Mouse (Mus musculus): ENCODE data around the gene Elovl6.

Elovl6 gene

DNA sequence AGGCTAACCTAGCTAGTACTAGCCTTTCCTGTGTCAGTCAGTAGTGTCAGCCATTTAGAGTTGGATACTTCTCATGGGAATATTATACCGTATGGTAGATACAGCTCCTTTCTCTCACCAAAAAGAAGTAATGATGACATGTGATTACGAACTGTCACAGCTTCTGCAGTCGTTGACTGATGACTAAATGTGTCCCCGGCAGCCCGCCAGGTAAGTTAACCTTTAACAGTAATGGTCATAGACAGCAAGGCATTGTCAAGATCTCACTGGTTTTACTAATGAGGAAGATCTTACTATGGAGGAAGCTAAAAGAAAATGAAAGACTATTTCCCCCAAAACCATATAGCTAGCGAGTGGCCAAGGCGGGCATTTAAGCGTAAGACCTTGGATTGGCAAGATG lies 38.8 kb downstream of the Elovl6 start:
- DNase-seq: no peak

DNA sequence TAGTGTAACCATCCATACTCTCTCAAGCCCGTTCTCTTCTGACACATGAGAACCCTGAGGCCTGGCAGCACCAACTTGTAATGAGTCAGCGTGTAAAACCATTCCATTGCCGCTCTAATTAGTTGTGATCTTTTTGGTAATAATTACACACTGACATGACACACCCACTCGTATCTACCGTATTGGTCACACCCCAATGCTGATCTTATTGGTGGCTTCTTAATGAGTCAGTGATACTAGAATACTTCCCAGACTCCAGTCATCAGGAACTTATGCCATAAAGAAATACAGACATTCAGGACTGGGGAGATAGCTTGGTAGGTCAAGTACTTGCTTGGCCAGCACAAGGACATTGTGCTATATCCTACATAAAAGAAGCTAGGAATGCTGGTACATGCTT lies 39.5 kb downstream of the Elovl6 start:
- DNase-seq: no peak

DNA sequence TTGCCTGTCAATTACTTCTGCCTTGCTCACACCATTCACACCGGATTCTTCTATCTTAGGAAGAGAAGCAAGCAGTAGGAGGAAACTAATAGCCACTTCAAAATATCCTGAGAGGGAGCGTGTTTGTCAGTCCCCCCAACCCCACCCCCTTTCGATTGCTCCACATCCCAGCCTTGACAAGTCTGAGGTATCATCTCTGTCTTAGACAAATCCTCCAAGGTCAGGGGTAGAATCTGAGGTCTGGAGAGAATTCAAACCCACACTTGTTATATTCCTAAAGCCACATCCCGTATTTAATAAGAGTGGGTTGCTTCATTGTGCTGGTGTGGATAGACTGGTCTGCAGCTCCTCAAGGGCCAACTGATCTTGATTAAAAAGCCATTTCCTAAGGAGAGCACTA lies 40.8 kb downstream of the Elovl6 start:
- DNase-seq: no peak

DNA sequence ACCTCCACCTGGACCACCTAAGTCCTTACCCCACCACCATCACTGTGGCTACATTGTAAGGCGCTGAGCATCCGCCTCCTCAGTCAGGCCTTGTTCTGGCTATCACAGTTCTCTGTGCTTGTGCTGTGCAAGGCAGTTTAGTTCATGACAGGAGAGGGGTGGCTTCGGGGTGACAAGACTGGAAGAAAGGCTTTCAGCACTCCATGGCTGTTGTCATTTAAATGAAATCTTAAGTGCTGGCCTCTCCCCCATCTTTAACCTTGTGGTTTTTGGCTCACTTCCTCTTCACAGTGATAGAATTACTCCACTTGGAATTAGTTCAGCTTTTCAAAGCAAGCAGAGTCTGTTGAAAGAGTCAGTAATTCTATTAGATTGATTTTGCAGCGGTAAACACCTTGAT lies 41.5 kb downstream of the Elovl6 start:
- no peak for DNase-seq

DNA sequence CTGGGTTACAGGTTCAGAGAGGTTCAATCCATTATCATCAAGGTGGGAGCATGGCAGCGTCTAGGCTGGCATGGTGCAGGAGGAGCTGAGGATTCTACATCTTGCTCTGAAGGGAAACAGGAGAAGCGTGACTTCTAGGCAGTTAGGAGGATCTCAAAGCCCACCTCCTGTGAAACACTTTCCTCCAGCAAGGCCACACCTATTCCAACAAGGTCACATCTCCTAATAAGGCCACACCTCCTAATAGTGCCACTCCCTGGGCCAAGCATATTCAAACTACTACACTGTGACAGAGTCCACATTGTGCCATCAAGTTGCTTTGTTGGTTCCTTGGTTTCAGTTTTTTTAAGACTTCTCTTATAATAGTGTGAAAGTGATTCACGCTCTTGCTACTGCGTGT lies 42.9 kb downstream of the Elovl6 start:
- DNase-seq: no peak

DNA sequence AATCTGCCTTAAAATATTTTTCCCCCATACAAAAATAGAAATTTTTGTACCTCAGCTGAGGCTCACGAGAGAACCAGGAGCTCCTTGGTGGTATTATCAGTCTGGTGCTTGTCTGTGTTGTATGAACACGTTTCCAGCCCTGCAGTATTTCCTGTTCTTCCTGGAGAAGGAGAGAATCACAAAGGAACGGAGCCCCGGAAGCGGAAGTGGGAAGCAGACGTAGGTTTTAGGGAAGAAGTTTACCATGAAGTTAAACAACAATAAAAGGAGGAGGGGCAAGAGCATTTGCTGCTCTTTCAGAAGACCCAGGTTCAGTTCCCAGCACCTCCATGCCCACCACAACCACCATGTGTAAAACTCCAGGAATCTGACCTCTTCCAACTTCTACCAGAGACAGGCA lies 44.4 kb downstream of the Elovl6 start:
- DNase-seq: no peak

DNA sequence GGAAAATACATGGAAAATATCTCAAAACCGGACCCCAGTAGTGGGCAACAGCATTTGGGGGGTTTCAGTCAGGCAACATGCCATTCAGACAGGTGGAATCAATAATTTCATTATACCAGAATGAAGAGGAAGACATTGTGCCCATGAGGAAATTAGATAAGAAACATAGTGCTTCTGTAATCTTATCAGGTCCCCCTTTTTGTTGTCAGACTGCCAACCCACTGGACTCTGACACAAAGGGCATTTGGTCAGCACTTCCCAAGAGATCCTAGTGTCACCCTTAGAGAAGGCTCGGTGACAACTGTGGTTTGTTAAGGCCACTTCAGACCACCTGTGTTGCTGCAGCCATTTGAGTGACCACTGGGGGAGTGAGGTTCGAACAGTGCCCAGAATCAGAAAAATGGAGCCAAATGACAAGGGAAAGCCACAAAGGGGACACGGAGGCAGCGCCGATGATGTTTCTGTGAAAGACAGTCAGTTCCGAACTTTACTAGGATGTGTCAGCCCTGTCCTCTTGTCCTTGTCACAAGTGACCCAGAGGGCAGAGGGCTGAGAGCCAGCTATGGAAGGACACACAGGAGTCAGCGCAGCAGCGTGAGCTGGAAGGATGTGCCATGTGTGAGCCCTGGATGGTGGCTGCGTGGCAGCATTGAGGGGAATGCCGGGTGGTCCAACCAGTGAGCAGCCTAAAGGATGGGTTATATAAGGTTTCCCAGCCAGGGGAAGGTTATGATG lies 46.8 kb downstream of the Elovl6 start:
- DNase-seq: no peak

DNA sequence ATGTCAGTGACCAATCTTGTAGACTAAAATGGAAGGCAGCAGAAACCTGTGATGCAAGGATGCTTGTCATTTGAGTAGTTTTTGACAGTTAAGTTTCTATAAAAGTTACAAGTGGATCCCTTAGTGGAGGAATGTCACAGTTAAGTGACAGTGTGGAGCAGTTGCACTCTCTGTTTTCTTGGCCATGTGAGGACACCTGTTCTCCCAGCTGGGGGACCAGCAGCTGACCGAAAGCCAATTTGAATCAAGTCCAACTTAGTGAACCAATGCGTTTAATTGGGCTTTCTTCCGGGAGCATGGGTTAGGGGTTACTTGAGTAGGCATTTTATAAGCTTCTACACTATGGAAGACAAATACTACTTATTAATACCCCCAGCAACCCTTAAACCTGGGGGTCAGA lies 48.9 kb downstream of the Elovl6 start:
- DNase-seq: no peak

DNA sequence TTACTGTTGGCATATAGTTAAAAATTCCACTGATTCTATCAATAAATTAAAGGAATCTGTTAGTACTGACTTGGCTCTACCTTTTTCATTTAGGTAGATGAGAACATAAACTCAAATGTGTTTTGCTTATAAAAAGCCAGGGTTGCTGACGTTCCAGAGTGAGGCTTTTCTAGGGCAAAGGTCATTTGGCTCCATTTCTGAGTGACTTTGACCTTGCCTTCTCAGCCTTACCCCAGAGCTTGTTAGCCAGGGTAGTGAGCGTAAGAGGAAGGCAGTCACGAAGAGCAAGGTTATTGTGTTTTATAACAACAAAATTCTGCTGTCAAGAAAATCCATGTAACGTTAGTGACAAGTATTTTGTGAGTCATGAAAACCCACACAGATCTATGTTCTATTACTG lies 50.3 kb downstream of the Elovl6 start:
- DNase-seq: no peak

DNA sequence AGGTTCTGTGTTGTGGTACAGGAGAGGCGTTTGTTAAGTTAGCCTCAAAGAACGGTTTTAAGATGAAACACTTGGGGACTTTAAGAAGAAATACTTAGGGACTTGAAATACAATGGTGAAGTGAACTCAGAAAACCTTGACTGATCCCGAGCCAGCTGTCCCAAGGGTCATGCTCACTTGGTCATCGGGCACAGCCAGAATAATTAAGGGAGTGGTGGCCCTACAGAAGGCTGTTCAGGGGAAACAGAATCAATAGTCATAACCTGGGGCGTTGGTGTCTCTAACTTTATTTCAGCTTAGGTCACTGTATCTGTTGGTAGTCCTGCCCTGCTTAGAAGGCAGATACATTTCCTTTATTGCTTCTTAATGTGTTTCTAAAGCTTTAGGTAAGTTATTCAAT lies 51.1 kb downstream of the Elovl6 start:
- DNase-seq: no peak

DNA sequence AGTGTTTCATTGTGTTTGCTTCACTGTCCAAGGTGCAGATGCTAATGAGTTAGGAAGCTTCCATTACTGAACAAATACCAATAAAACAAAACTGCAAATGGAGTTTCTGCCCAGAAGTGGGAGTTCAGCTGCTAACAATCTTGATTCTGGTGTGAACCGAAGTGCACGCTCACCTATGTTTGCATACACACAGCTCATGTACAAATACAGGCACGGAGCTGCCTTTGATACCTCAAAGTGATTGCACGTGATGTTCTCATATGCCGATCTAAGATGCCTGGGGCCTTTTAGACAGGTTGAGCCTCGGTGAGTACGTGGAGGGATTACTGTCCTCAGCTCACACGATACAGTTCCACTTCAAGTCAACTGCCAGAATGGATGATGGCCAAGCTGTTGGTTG lies 55.8 kb downstream of the Elovl6 start:
- DNase-seq: no peak

DNA sequence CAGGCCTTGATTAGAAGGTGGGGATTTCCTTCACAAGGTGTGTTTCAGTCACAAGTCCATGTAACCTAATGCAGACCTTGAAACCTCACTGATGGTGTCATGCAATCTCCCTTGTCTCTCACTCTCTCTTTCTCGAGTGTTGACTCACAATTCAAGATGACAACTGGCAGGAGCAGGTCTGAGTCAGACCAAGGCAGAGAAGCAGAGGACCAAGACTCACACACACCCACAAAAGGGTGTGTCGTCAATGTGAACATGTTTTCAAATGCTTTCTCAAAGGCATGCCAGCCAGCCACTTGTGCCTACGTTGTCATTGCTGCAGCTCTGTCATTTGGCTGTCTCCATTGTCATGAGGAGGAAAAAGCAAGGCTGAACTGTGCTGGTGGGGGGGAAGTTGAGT lies 56.6 kb downstream of the Elovl6 start:
- DNase-seq: no peak

DNA sequence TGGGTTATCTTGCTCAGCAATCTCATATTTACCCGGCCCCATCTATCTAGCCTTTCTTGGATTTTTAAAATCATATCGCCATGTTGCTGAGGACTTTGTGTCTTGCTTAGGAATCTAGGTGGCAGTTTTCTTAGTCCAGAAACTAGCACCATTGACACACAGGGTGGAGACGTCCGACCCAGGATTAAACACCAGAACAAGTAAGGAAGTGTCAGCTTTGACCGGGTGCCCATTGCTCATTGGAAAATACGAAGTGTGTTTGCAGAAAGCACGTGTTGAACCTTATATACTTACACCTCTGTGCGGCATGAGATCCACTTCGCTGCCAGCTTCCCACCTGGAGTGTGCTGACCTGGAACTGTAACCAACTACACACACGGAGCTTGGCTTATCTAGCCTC lies 57.5 kb downstream of the Elovl6 start:
- DNase-seq: no peak

DNA sequence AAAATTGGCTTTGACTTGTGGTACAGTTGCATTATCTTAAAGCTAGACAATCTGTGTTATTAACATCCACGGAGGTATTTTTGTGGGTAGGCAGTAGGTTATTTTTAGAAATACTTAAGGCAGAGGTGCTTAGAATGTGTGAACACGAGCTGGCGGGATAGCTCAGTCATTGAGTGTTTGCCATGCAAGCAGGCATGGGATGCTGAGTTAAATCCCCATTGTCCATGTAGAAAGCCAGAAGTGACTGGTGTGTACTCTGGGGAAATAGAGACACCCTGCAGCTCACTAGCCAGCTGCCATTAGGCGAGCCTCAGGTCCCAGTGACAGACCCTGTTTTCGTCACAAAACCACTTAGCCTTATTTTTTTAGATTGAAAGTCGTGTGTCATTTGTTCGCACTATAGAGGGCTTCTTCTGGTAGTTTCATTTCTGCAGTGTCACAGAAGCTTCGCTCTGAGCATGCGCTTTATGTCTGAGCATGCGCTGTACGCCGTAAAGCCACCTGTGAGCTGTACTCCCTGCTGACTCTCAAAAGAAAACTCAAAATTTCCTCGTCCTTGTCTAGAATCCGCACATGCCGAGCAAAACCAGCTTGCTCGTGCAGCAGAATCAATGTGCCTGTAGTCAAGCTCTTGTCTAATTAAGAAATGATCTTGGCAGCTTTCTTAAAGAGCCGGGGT lies 58.5 kb downstream of the Elovl6 start:
- peak; percentile 68 to 79 for DNase-seq

DNA sequence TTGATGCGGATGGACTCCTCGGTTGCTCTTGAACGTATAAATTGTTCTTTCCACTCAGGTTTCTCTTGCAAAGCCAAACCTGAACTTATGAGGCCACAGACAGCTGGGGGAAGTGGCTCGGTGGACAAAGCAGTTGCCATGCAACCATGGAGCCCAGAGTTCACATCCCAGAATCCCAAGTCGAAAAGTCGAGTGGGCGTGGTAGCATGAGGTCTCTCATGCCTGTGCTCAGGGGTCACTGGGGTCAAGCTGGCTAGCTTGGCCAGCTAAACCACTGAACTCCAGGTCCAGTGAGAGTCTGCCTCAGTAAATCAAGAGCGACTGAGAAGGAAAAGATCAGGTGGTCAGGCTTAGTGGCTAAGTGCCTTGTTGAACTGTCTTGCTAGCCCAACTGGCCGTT lies 59.1 kb downstream of the Elovl6 start:
- no peak for DNase-seq

DNA sequence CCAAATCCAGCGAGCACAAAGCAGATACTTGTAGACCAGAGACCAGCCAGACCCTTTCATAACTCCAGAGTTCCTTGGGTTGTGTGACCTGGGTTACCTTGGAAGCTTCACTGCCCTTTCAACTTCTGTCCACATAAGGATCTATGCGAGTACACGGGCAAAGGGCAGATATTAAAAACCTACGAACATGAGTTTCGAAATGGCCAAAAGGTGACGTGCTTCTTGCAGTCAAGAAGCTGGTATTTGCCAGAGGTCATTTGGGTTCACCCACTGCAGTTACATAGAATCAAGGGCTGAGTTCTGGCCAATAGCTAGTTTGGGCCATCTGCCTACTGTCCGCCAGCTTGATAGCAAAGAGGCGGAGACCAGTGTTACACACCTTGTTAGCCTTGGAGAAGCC lies 59.6 kb downstream of the Elovl6 start:
- no peak for DNase-seq

DNA sequence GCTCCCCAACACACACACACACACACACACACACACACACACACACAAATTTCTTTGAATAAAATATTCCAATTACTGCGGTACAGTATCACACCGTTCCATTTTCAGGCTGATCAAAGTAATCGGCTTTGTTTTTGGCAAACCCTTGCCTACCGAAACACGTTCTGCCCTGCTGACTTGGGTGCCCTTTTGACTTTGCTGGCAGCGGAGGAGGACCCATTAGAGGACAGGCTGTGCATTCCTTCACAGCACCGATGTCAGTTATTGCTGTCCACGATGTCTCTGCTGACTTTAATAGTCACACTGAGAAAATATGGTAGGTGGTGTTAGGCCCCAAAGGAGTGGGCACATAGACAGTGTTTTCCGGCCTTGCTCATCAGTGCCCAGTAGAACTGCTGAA lies 60.8 kb downstream of the Elovl6 start:
- no peak for DNase-seq

DNA sequence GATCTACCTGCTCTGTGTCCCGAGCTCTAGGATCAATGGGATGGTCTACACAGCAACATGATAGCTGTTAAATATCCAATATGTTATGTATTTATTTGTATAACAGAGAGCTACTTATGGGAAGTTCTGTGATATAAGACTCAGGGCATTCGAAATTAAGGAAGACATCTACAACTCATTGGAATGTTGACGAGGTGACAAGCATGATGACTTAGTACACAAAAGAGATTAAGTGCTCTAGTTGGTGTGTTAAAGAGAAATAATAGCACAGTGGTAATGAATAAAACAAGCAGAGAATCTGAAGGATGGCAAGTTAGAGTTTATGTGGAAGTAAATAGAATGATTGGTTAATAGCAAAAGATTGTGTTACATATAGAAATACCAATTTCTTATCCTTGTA lies 61.6 kb downstream of the Elovl6 start:
- no peak for DNase-seq

DNA sequence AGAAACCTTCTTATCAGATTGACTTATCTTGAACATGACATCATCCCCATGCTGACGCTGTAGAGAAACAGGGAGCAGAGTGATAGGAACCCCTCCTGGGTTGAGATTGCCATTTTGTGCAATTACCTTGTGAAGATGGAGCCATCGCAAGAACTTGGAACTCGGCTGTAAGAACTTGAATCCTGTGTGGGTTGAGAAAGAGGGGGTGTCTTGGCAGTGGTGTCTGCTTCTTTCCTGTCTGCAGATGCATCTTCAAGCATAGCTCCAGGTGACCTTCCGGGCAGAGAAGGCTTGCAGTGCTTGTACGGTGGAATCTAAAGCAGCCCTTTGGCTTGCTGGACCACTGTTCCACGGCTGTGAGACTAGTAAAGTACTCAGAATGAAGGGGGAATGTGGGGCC lies 63.9 kb downstream of the Elovl6 start:
- no peak for DNase-seq

DNA sequence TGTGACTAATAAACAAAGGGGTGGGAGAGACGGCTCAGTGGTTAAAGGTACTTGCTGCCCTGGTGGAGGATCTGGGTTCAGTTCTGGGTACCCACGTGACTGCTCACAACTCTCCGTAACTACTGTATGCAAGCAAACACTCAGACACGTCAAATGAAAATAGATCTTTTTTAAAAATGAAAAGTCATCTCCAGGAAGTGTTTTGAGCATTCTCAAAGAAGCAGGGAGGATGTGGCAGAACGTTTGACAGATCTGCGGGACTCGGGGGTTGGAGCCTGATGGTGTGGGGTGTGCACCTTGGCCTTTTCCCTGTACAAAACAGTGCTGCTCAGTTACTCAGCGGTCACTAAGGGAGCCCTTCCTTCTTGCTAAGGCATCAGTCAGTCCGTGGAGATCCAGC lies 70.1 kb downstream of the Elovl6 start:
- DNase-seq: peak; percentile 9 to 24

DNA sequence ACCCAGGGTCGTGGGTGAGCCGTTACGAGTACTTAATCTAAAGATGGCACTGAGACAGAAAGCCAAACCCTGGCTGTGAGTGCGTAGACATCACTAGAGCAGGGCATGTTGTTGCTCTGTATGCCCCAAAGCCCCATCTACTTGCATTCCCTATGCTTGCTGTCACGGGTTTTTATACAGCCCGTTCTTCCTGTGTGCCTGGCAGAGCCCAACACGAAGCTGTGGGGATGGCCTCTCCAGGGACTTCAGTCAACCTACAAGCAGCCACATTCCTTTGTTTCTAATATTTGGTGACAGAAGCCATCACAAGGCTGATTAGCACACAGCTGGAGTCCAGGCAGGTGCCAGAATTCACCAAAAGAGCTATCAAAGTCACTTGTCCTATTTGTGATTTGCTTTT lies 73.3 kb downstream of the Elovl6 start:
- no peak for DNase-seq

DNA sequence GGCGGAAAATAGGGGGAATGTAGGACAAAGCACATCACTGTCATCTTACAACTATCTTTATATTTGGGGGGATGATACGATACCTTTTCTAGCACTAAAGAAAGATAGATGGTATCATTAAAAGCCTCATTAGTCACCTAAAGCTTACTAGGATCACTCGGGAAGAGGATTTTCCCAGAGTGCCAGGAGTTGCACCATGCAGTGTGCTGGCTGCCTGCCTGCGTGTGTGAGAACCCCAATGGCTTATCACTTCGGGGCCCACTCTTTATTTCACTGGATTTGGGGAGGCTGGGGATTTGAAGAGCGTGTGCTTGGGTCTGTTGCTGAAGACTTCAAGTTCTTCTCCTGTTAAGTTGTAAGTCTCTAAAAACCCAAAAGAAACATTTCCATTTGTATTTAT lies 73.8 kb downstream of the Elovl6 start:
- no peak for DNase-seq

DNA sequence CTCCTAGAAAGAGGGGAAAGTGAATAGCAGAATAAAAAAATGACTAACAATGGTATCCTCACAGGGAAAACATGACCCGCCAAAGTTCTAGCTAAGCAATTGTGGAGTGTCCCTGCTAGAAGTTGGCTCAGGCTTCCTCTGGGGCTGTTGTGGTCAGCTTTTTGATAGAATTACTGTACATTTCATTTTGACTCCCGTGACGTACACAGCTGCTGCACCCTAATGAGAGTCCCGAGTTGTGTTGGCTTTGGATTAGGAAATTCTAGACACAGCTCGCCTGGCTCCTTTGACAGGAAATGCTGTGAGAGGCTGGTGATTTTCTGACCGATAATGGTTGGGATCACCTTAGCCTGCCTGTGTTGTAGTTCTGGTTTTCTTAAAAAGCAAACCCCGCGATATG lies 79.5 kb downstream of the Elovl6 start:
- DNase-seq: no peak

DNA sequence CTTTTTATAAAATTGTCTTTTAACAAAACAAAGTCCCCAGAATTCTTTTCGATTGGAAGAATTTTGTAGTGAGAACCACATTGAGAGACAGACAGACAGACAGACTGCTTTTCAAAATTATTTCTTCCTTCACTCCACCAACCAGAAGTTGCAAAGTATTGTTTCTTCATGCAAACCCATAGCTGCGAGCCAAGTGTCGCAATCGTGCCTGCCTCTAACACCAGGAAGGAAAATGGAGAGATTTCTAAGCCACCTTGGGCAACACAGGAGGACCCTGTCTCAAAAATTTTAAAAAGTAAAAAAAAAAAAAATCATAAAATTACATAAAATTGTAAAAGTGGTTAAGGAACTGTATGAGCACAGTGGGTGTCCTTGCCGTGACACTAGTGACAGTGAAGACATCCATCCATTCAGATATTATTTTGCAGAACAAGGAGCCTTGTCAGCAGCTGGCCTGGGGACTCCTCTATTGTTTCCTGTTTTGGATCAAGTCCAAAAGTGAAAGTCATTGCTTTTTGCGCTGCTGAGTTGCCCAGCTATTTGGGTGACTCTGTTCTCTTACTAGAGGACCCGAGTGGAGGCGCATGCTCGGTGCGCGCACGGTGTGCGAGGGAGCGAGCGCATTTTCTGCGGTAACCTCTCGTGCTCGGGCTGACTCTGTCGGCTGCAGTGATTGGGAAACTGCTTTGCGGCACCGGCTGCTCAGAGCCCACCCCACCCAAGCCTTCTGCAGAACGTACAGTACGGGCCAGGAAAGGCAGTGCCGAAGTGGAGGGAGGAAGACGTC lies 80.3 kb downstream of the Elovl6 start:
- DNase-seq: no peak
